Mouse (Mus musculus): Measurements from ENCODE around the gene Pygo1. TPM values are rescaled to one million over a fixed set of nuclear protein-coding genes. Genes with fewer than 3 reads are reported as not detected.

Gene Pygo1
- total and polyA plus RNA-seq, 3 experiments = not detected

- no peak overlapping the region for H3K27ac ChIP-seq (ENCODE audit: insufficient read depth, low read depth)
- dilution Hi-C loops (cut with MboI; ENCODE audit: extremely low pct_ligation_motif_present, extremely low pct_unique_long_range_greater_than_20kb, low sequenced_read_pairs) (no loop called here), in situ Hi-C loops (cut with MboI; ENCODE audit: low pct_ligation_motif_present, low pct_unique_long_range_greater_than_20kb, low sequenced_read_pairs) (no loop called here)
- H3K4me3 ChIP-seq (replicated peaks in 1 of 3; ENCODE audit: low read depth in 2 of 3, low read length in 2 of 3, poor library complexity in 1 of 3) = no peak overlapping the region
- no peaks in the 10 kb centered on the region for H3K79me2 ChIP-seq (replicated peaks; ENCODE audit: control insufficient read depth, extremely low read depth, insufficient read depth, poor library complexity, severe bottlenecking)
- H3K4me1 ChIP-seq (ENCODE audit: control insufficient read depth in 1 of 2, insufficient read depth in 2 of 2) = no peaks in the 10 kb centered on the region
- peaks cover 5% of the 10 kb centered on the region for H3K27me3 ChIP-seq (replicated peaks)
- peaks cover 22% of the 10 kb centered on the region for H3K9me3 ChIP-seq (replicated peaks; ENCODE audit: low read length)
- DNase-seq (ENCODE audit: extremely low read depth) = no peak
- no peak overlapping the region for H3K4me2 ChIP-seq (ENCODE audit: insufficient read depth, low read depth, poor library complexity, severe bottlenecking)
- H3K36me3 ChIP-seq (replicated peaks in 1 of 2; ENCODE audit: control insufficient read depth in 1 of 2, insufficient read depth in 1 of 2, low read length in 1 of 2) = no peaks in the 10 kb centered on the region
- H3K9ac ChIP-seq (ENCODE audit: insufficient read depth, low read depth) = no peak overlapping the region
- TF ChIP-seq USF2 (conservative IDR thresholded peaks at IDR 0.05; ENCODE audit: low read depth, low read length) (no peak), IRF4 (IDR thresholded peaks at IDR 0.05; ENCODE audit: low read depth, low read length) (no peak), EP300 (IDR thresholded peaks at IDR 0.05; ENCODE audit: low read length) (no peak)
These were observed 2.4 kb upstream of the Pygo1 start for GRCm38 (mm10) chr9:72923068-72923467.

DNA sequence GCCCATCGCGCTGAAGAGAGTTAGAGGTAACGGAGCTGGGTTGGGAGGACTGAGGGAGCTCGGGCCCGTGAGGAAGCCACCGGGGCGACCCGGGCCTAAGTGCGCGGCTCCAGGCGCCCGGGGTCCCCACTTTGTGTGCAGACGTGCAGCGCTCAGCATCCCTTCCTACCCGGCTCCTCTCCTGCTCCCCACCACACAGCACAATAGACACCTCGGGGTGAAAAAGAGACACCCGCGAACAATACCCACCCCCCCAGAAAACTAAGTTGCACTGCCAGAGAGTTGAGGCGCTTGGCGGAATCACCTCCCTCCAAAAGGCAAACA lies 452 bp downstream of the Pygo1 start:
- H3K9ac ChIP-seq (ENCODE audit: insufficient read depth, low read depth) = no peak overlapping the region
- no peak for TF ChIP-seq JUN (IDR thresholded peaks at IDR 0.05; ENCODE audit: insufficient read depth, low read depth, low read length)
- TF ChIP-seq TBP (conservative IDR thresholded peaks at IDR 0.05; ENCODE audit: low read depth, low read length) = no peak
- no peak for TF ChIP-seq USF2 (conservative IDR thresholded peaks at IDR 0.05; ENCODE audit: low read depth, low read length)
- TF ChIP-seq ELF1 (IDR thresholded peaks at IDR 0.05; ENCODE audit: low read depth, low read length) = no peak
- TF ChIP-seq RCOR1 (conservative IDR thresholded peaks at IDR 0.05; ENCODE audit: low read depth, low read length) = no peak
- no peak for TF ChIP-seq ZNF384 (IDR thresholded peaks at IDR 0.05; ENCODE audit: low read depth, low read length)

GRCm38 (mm10) chr9:72931166-72931790 lies 5.8 kb downstream of the Pygo1 start:
- no peak for DNase-seq (ENCODE audit: extremely low read depth)
- dilution Hi-C loops (cut with MboI; ENCODE audit: extremely low pct_ligation_motif_present, extremely low pct_unique_long_range_greater_than_20kb, low sequenced_read_pairs) (no loop called here), in situ Hi-C loops (cut with MboI; ENCODE audit: low pct_ligation_motif_present, low pct_unique_long_range_greater_than_20kb, low sequenced_read_pairs) (no loop called here)
- no peak for TF ChIP-seq ZNF384 (IDR thresholded peaks at IDR 0.05; ENCODE audit: low read depth, low read length)
- Histone ChIP-seq H3K27ac (ENCODE audit: insufficient read depth, low read depth) (no peak overlapping the region), H3K27me3 (replicated peaks) (peaks cover 9% of the 10 kb centered on the region), H3K9ac (ENCODE audit: insufficient read depth, low read depth) (no peak overlapping the region), H3K36me3 (replicated peaks in 1 of 2; ENCODE audit: control insufficient read depth in 1 of 2, insufficient read depth in 1 of 2, low read length in 1 of 2) (no peaks in the 10 kb centered on the region), H3K4me2 (ENCODE audit: insufficient read depth, low read depth, poor library complexity, severe bottlenecking) (no peak overlapping the region), H3K4me1 (ENCODE audit: control insufficient read depth in 1 of 2, insufficient read depth in 2 of 2) (no peaks in the 10 kb centered on the region), H3K4me3 (replicated peaks in 1 of 3; ENCODE audit: low read depth in 2 of 3, low read length in 2 of 3, poor library complexity in 1 of 3) (no peak overlapping the region), H3K9me3 (replicated peaks; ENCODE audit: low read length) (no peaks in the 10 kb centered on the region), H3K79me2 (replicated peaks; ENCODE audit: control insufficient read depth, extremely low read depth, insufficient read depth, poor library complexity, severe bottlenecking) (no peaks in the 10 kb centered on the region)

More for the DNA sequence above, 452 bp downstream of the Pygo1 start:
- H3K36me3 ChIP-seq (replicated peaks in 1 of 2; ENCODE audit: control insufficient read depth in 1 of 2, insufficient read depth in 1 of 2, low read length in 1 of 2) = no peaks in the 10 kb centered on the region
- H3K4me2 ChIP-seq (ENCODE audit: insufficient read depth, low read depth, poor library complexity, severe bottlenecking) = no peak overlapping the region
- H3K9me3 ChIP-seq (replicated peaks; ENCODE audit: low read length) = peaks cover 22% of the 10 kb centered on the region
- H3K27me3 ChIP-seq (replicated peaks) = peaks cover 9% of the 10 kb centered on the region
- dilution Hi-C loops (cut with MboI; ENCODE audit: extremely low pct_ligation_motif_present, extremely low pct_unique_long_range_greater_than_20kb, low sequenced_read_pairs) = no loop called here
- H3K79me2 ChIP-seq (replicated peaks; ENCODE audit: control insufficient read depth, extremely low read depth, insufficient read depth, poor library complexity, severe bottlenecking) = no peaks in the 10 kb centered on the region
- no peaks in the 10 kb centered on the region for H3K4me1 ChIP-seq (ENCODE audit: control insufficient read depth in 1 of 2, insufficient read depth in 2 of 2)
- H3K4me3 ChIP-seq (replicated peaks in 1 of 3; ENCODE audit: low read depth in 2 of 3, low read length in 2 of 3, poor library complexity in 1 of 3) = no peak overlapping the region
- H3K27ac ChIP-seq (ENCODE audit: insufficient read depth, low read depth) = no peak overlapping the region
- in situ Hi-C loops (cut with MboI; ENCODE audit: low pct_ligation_motif_present, low pct_unique_long_range_greater_than_20kb, low sequenced_read_pairs) = no loop called here
- DNase-seq (ENCODE audit: extremely low read depth) = no peak
